Mouse (Mus musculus): ENCODE measurements at regions not wholly inside any gene's neighbourhood (a gene's known extent, or its start where the extent isn't known, plus 50 kb on each side); places are given as distances from the start of the nearest gene placed in this dataset.

DNA sequence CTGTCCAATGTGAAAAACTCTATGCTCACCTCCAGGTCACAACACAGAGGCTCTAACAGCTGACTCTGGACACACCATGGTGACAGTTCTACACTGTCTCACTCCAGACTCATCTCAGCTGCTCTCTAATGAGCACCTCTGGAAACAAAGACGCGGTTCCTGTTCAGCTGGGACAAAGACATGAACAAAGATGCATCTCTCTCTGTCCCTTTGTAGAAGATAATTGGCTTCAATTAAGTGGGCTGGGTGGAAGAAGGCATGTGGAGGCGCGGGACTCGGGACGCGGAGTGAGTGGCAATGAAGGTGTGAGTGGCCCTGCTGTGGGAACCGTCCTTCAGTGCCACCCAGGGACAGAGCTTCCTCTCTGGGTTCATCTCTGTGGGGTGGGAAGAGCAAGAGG is 56.0 kb upstream of the Prdm11 start:
- Histone ChIP-seq H3K27ac (ENCODE audit: low read depth) (no peak overlapping the region), H3K4me3 (ENCODE audit: low read depth, low read length) (no peak overlapping the region), H3K4me1 (ENCODE audit: control insufficient read depth, insufficient read depth) (peaks cover 11% of the 10 kb centered on the region), H3K4me2 (ENCODE audit: low read depth, low read length) (no peak overlapping the region), H3K9me3 (replicated peaks; ENCODE audit: control insufficient read depth, low read length) (no peaks in the 10 kb centered on the region), H3K27me3 (ENCODE audit: control insufficient read depth, insufficient read depth, low read length) (no peaks in the 10 kb centered on the region), H3K36me3 (replicated peaks; ENCODE audit: control insufficient read depth, insufficient read depth, low read length) (no peaks in the 10 kb centered on the region), H3K9ac (replicated peaks; ENCODE audit: low read depth, low read length) (no peak overlapping the region)
- TF ChIP-seq CTCF (IDR thresholded peaks at IDR 0.05; ENCODE audit: low read depth) (no peak), EP300 (IDR thresholded peaks at IDR 0.05; ENCODE audit: low read depth) (no peak)
- DNase-seq (ENCODE audit: low spot score) = no peak
- 87% methylated on average over 8 of the region's 8 CpGs for WGBS
- ATAC-seq (ENCODE audit: insufficient read depth, low read depth) = no peak

DNA sequence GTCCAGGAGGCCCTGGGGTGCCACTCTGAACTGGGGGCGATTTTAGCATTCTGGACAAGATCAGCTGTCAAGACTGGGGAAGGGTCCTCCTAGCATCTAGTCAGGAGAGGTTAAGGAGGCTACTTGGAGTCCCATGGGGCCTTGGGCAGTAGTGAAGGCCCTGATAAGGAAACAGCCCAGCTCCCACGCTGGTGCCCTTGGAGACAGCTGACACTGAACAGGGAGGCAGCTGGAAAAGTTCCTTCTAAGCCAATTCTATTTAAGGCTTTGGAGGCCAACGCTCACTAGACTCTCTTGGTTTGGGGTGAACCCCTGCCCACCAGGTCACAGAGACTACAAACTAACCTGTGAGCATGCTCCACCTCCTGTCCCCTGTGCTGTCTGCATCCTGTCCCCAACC is 53.8 kb upstream of the Prdm11 start:
- Histone ChIP-seq H3K9me3 (replicated peaks; ENCODE audit: control insufficient read depth, low read length) (no peaks in the 10 kb centered on the region), H3K36me3 (replicated peaks; ENCODE audit: control insufficient read depth, insufficient read depth, low read length) (no peaks in the 10 kb centered on the region), H3K27me3 (ENCODE audit: control insufficient read depth, insufficient read depth, low read length) (no peaks in the 10 kb centered on the region), H3K4me1 (ENCODE audit: control insufficient read depth, insufficient read depth) (peaks cover 11% of the 10 kb centered on the region), H3K4me2 (ENCODE audit: low read depth, low read length) (no peak overlapping the region), H3K27ac (ENCODE audit: low read depth) (no peak overlapping the region), H3K9ac (replicated peaks; ENCODE audit: low read depth, low read length) (no peak overlapping the region), H3K4me3 (ENCODE audit: low read depth, low read length) (no peak overlapping the region)
- DNase-seq (ENCODE audit: low spot score) (peak; percentile 30), ATAC-seq (ENCODE audit: insufficient read depth, low read depth) (peak; percentile 67)
- WGBS = 12% methylated on average over 3 of the region's 3 CpGs
- TF ChIP-seq CTCF (IDR thresholded peaks at IDR 0.05; ENCODE audit: low read depth) = no peak
- TF ChIP-seq EP300 (IDR thresholded peaks at IDR 0.05; ENCODE audit: low read depth) = no peak

DNA sequence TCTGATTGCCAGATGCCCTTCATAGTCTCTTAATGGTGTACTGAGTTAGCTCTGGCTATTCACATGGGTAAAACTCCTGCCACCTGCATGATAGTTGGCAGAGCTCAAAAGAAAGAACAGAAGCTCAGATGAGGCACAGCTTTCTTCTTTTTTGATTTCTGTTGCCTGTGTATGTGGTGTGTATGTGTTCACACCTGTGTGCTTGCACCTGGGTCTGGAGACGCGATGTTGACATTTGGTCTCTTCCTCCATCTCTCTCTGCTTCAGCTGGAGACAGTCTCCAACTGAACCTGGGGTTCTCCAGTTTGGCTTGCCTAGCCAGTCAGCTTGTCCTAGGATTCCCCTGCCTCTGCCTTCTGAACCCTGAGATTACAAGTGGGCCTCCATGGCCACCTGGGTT is 51.0 kb upstream of the Prdm11 start:
- ATAC-seq (ENCODE audit: insufficient read depth, low read depth) (no peak), DNase-seq (ENCODE audit: low spot score) (no peak)
- Histone ChIP-seq H3K27ac (ENCODE audit: low read depth) (no peak overlapping the region), H3K9ac (replicated peaks; ENCODE audit: low read depth, low read length) (no peak overlapping the region), H3K4me2 (ENCODE audit: low read depth, low read length) (no peak overlapping the region), H3K36me3 (replicated peaks; ENCODE audit: control insufficient read depth, insufficient read depth, low read length) (no peaks in the 10 kb centered on the region), H3K9me3 (replicated peaks; ENCODE audit: control insufficient read depth, low read length) (no peaks in the 10 kb centered on the region), H3K4me3 (ENCODE audit: low read depth, low read length) (no peak overlapping the region), H3K27me3 (ENCODE audit: control insufficient read depth, insufficient read depth, low read length) (no peaks in the 10 kb centered on the region), H3K4me1 (ENCODE audit: control insufficient read depth, insufficient read depth) (peaks cover 11% of the 10 kb centered on the region)
- 91% methylated on average over 2 of the region's 2 CpGs for WGBS
- no peak for TF ChIP-seq EP300 (IDR thresholded peaks at IDR 0.05; ENCODE audit: low read depth)
- no peak for TF ChIP-seq CTCF (IDR thresholded peaks at IDR 0.05; ENCODE audit: low read depth)

DNA sequence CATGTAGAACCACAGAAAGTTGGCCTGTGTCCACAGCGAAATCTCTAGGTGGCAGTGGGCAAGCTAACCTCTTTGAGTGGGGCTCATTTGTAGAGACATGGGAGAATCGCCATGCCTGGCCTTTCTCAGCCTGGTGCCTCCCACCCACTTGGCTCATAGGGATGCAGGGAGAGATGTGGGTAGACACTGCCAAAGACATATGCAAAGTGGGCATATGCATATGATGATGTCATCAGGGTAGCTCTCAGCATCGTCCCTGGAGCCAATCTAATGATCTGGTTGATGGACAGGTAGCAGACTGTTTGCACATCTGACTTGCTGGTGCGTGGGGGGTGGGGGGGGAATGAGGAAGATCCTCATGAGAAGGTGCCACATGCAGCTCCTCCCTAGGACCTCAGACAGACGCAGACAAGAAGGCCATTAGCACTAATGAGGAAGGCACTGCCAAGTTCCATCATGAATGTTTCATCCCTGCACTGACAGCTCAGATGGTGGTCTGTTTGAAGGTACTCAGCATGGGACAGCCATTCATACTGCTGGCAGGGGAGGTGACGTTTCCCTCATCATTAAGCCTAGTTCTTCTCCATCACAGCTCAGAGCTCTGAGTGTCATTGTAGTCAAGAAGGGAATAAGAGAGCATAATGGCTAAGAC is 50.2 kb upstream of the Prdm11 start:
- Histone ChIP-seq H3K27ac (ENCODE audit: low read depth) (no peak overlapping the region), H3K36me3 (replicated peaks; ENCODE audit: control insufficient read depth, insufficient read depth, low read length) (no peaks in the 10 kb centered on the region), H3K27me3 (ENCODE audit: control insufficient read depth, insufficient read depth, low read length) (no peaks in the 10 kb centered on the region), H3K9me3 (replicated peaks; ENCODE audit: control insufficient read depth, low read length) (no peaks in the 10 kb centered on the region), H3K4me3 (ENCODE audit: low read depth, low read length) (no peak overlapping the region), H3K4me1 (ENCODE audit: control insufficient read depth, insufficient read depth) (peaks cover 11% of the 10 kb centered on the region), H3K4me2 (ENCODE audit: low read depth, low read length) (no peak overlapping the region), H3K9ac (replicated peaks; ENCODE audit: low read depth, low read length) (no peak overlapping the region)
- no peak for DNase-seq (ENCODE audit: low spot score)
- TF ChIP-seq CTCF (IDR thresholded peaks at IDR 0.05; ENCODE audit: low read depth) (no peak), EP300 (IDR thresholded peaks at IDR 0.05; ENCODE audit: low read depth) (no peak)
- 72% methylated on average over 6 of the region's 6 CpGs for WGBS
- ATAC-seq (ENCODE audit: insufficient read depth, low read depth) = no peak
